Mouse (Mus musculus): ENCODE results near the gene Cdkn1a. TPM values are rescaled to one million over a fixed set of nuclear protein-coding genes. Genes with fewer than 3 reads are reported as not detected.

Cdkn1a gene
- total and polyA plus RNA-seq, 3 experiments, result 10.6 to 59.1 (median 37.5) TPM

DNA sequence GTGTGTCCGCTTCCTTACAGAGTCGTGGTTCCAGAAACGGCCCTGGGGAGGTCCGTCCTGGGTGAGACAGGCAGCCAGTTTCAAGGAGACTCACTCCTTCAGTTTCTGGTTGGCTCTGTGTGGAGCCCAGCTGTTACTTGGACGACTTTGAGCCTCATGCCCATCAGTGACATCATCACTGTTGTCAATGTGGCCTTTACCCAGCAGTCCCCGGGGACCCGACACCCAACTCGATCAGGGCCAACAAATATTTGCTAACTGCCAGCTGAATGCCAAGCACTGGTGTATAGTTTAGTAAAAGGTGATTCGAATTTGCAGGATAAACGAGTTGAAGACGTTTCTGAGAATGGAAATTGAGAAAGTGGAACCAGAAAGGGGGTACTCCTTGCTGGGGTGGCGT is 25.2 kb downstream of the Cdkn1a start:
- H3K4me2 ChIP-seq (ENCODE audit: insufficient read depth, low read depth, poor library complexity, severe bottlenecking), result no peak overlapping the region
- no peaks in the 10 kb centered on the region for H3K27me3 ChIP-seq (replicated peaks)
- no peaks in the 10 kb centered on the region for H3K9me3 ChIP-seq (replicated peaks; ENCODE audit: low read length)
- H3K4me3 ChIP-seq (replicated peaks in 1 of 3; ENCODE audit: low read depth in 2 of 3, low read length in 2 of 3, poor library complexity in 1 of 3), result no peak overlapping the region
- H3K36me3 ChIP-seq (replicated peaks in 1 of 2; ENCODE audit: control insufficient read depth in 1 of 2, insufficient read depth in 1 of 2, low read length in 1 of 2), result no peaks in the 10 kb centered on the region
- H3K9ac ChIP-seq (ENCODE audit: insufficient read depth, low read depth), result no peak overlapping the region
- TF ChIP-seq CHD1 (IDR thresholded peaks at IDR 0.05; ENCODE audit: low read depth, low read length), result no peak
- TF ChIP-seq MAFK (IDR thresholded peaks at IDR 0.05; ENCODE audit: insufficient replicate concordance, low read length), result no peak
- no peak for TF ChIP-seq POLR2A (IDR thresholded peaks at IDR 0.05; ENCODE audit: low read depth, low read length)
- no peak for TF ChIP-seq ZMIZ1 (IDR thresholded peaks at IDR 0.05; ENCODE audit: low read depth, low read length)
- no peak for TF ChIP-seq USF1 (IDR thresholded peaks at IDR 0.05; ENCODE audit: low read depth, low read length)
- TF ChIP-seq HCFC1 (IDR thresholded peaks at IDR 0.05; ENCODE audit: low read depth, low read length), result no peak
- TF ChIP-seq PAX5 (IDR thresholded peaks at IDR 0.05; ENCODE audit: low read length), result no peak
- TF ChIP-seq ETS1 (conservative IDR thresholded peaks at IDR 0.05; ENCODE audit: low read depth, low read length), result no peak
- TF ChIP-seq MEF2A (IDR thresholded peaks at IDR 0.05; ENCODE audit: borderline replicate concordance, low read depth, low read length), result no peak
- TF ChIP-seq ZC3H11A (IDR thresholded peaks at IDR 0.05; ENCODE audit: low read depth, low read length), result no peak
- TF ChIP-seq NELFE (IDR thresholded peaks at IDR 0.05; ENCODE audit: low read depth, low read length), result no peak
- TF ChIP-seq JUND (conservative IDR thresholded peaks at IDR 0.05; ENCODE audit: low read depth, low read length), result no peak
- TF ChIP-seq TCF12 (IDR thresholded peaks at IDR 0.05; ENCODE audit: low read depth, low read length), result no peak
- no peak for TF ChIP-seq KAT2A (IDR thresholded peaks at IDR 0.05; ENCODE audit: insufficient replicate concordance, low read length)
- no peak overlapping the region for H3K27ac ChIP-seq (ENCODE audit: insufficient read depth, low read depth)
- H3K4me1 ChIP-seq (ENCODE audit: control insufficient read depth in 1 of 2, insufficient read depth in 2 of 2), result peaks cover 0 to 10% of the 10 kb centered on the region in 2 experiments; a peak in 2 of 4 replicates
- H3K79me2 ChIP-seq (replicated peaks; ENCODE audit: control insufficient read depth, extremely low read depth, insufficient read depth, poor library complexity, severe bottlenecking), result no peaks in the 10 kb centered on the region
- DNase-seq (ENCODE audit: extremely low read depth), result no peak
- dilution Hi-C loops (cut with MboI; ENCODE audit: extremely low pct_ligation_motif_present, extremely low pct_unique_long_range_greater_than_20kb, low sequenced_read_pairs) (no loop called here), in situ Hi-C loops (cut with MboI; ENCODE audit: low pct_ligation_motif_present, low pct_unique_long_range_greater_than_20kb, low sequenced_read_pairs) (no loop called here)

DNA sequence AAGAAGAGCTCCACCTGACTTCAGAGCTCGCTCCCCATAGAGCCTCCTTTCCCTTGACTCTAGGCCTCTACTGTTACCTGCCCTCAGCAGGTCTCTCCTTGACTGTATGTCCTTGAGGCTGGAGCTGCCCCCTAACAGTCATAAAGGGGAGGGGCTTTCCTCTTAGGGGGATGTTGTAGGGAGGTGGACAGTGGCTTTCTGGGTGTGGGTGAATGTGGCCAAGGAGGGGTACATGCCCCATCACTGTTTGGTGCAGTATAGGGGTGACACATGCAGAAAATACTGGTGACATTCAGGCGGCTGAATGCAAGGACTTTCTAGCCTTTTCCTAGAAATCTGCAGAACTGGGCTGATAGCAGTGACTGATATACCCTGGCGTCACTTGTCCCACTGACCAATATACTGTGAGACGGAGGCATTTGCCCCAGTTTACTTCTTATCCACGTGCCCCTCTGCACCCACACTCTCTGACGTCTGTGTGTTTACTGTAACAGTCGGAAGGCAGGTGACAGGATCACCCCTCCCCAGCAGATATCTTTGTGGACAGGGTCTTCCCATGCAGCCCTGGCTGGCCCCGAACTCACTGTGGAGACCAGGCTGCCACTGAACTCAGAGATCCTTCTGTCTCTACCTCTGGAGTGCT is 26.4 kb downstream of the Cdkn1a start:
- no peak overlapping the region for H3K4me2 ChIP-seq (ENCODE audit: insufficient read depth, low read depth, poor library complexity, severe bottlenecking)
- no peak overlapping the region for H3K27ac ChIP-seq (ENCODE audit: insufficient read depth, low read depth)
- no peaks in the 10 kb centered on the region for H3K27me3 ChIP-seq (replicated peaks)
- TF ChIP-seq SMC3 (IDR thresholded peaks at IDR 0.05; ENCODE audit: low read depth, low read length) (no peak), KAT2A (IDR thresholded peaks at IDR 0.05; ENCODE audit: insufficient replicate concordance, low read length) (no peak), ELF1 (IDR thresholded peaks at IDR 0.05; ENCODE audit: low read depth, low read length) (no peak), MAFK (IDR thresholded peaks at IDR 0.05; ENCODE audit: insufficient replicate concordance, low read length) (no peak), POLR2AphosphoS2 (IDR thresholded peaks at IDR 0.05; ENCODE audit: low read depth, low read length) (no peak), TCF12 (IDR thresholded peaks at IDR 0.05; ENCODE audit: low read depth, low read length) (no peak), JUN (IDR thresholded peaks at IDR 0.05; ENCODE audit: insufficient read depth, low read depth, low read length) (no peak), E2F4 (IDR thresholded peaks at IDR 0.05; ENCODE audit: insufficient replicate concordance, low read depth, low read length) (no peak), IRF4 (IDR thresholded peaks at IDR 0.05; ENCODE audit: low read depth, low read length) (no peak), MAX (IDR thresholded peaks at IDR 0.05; ENCODE audit: low read length) (no peak), ZMIZ1 (IDR thresholded peaks at IDR 0.05; ENCODE audit: low read depth, low read length) (no peak), EP300 (IDR thresholded peaks at IDR 0.05; ENCODE audit: low read length) (no peak), MEF2A (IDR thresholded peaks at IDR 0.05; ENCODE audit: borderline replicate concordance, low read depth, low read length) (no peak), MYC (IDR thresholded peaks at IDR 0.05; ENCODE audit: low read depth, low read length) (no peak), UBTF (IDR thresholded peaks at IDR 0.05; ENCODE audit: low read depth, low read length) (no peak), SIN3A (IDR thresholded peaks at IDR 0.05; ENCODE audit: low read length) (no peak), NRF1 (IDR thresholded peaks at IDR 0.05; ENCODE audit: low read depth, low read length) (no peak), CTCF (conservative IDR thresholded peaks at IDR 0.05 in 1 of 2, IDR thresholded peaks at IDR 0.05 in 1 of 2; ENCODE audit: low read depth in 2 of 2, low read length in 2 of 2) (no peak), ZC3H11A (IDR thresholded peaks at IDR 0.05; ENCODE audit: low read depth, low read length) (no peak), CHD2 (IDR thresholded peaks at IDR 0.05; ENCODE audit: low read length) (no peak)
- in situ Hi-C loops (cut with MboI; ENCODE audit: low pct_ligation_motif_present, low pct_unique_long_range_greater_than_20kb, low sequenced_read_pairs), result no loop called here
- H3K4me1 ChIP-seq (ENCODE audit: control insufficient read depth in 1 of 2, insufficient read depth in 2 of 2), result peaks cover 2 to 4% of the 10 kb centered on the region in 2 experiments; a peak in 2 of 4 replicates
- no peaks in the 10 kb centered on the region for H3K9me3 ChIP-seq (replicated peaks; ENCODE audit: low read length)
- H3K36me3 ChIP-seq (replicated peaks in 1 of 2; ENCODE audit: control insufficient read depth in 1 of 2, insufficient read depth in 1 of 2, low read length in 1 of 2), result no peaks in the 10 kb centered on the region
- H3K79me2 ChIP-seq (replicated peaks; ENCODE audit: control insufficient read depth, extremely low read depth, insufficient read depth, poor library complexity, severe bottlenecking), result no peaks in the 10 kb centered on the region
- H3K4me3 ChIP-seq (replicated peaks in 1 of 3; ENCODE audit: low read depth in 2 of 3, low read length in 2 of 3, poor library complexity in 1 of 3), result no peak overlapping the region
- H3K9ac ChIP-seq (ENCODE audit: insufficient read depth, low read depth), result no peak overlapping the region
- dilution Hi-C loops (cut with MboI; ENCODE audit: extremely low pct_ligation_motif_present, extremely low pct_unique_long_range_greater_than_20kb, low sequenced_read_pairs), result no loop called here
- DNase-seq (ENCODE audit: extremely low read depth), result no peak
